Mouse (Mus musculus) lung, adult 2 months (tissue): Measurements from ENCODE around the gene Scamp3.

Experiments used
- CTCF ChIP-seq: fragments of 200-500 bp; IDR thresholded peaks from 2 replicates; pipeline ENCODE4 v1.5.1; 2011; ENCODE audit warnings: mild to moderate bottlenecking, low read length, control low read depth; ENCODE audit not compliant: insufficient read depth
- POLR2A ChIP-seq: fragments of 200-500 bp; IDR thresholded peaks from 2 replicates; pipeline ENCODE4 v1.6.1; 2011; ENCODE audit warnings: low read depth, mild to moderate bottlenecking, control low read depth, low read length, borderline replicate concordance; ENCODE audit errors: extremely low read depth

DNA sequence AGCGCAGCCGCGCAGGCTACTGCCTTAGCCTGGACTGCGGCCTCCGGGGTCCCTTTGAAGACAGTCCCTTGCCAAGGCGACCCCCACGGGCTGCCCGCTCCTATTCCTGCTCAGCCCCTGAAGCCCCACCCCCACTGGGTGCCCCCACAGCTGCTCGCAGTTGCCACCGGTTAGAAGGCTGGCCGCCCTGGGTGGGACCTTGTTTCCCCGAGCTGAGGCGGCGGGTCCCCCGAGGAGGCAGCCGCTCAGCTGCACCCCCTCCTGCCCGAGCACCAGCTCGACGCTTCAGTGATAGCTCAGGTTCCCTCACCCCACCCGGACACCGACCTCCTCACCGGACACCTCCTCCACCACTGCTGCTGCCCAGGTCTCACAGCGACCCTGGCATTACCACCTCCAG lies 9.9 kb downstream of the Scamp3 start:
- TF ChIP-seq POLR2A (no peak), CTCF (no peak)
